Mouse (Mus musculus) brain, embryonic 14.5 days (tissue): Measurements from ENCODE around the gene Mtx3.

ENCODE experiments used
- CTCF ChIP-seq: fragments of 200-500 bp; IDR thresholded peaks from 2 replicates; pipeline ENCODE4 v1.5.1; 2012; ENCODE audit warnings: inconsistent platforms, mild to moderate bottlenecking, moderate library complexity, borderline replicate concordance; ENCODE audit not compliant: insufficient read depth, insufficient read length; ENCODE audit errors: extremely low read depth
- POLR2A ChIP-seq: fragments of 200-500 bp; IDR thresholded peaks from 2 replicates; pipeline ENCODE4 v1.6.1; 2012; ENCODE audit warnings: mild to moderate bottlenecking, inconsistent platforms, borderline replicate concordance; ENCODE audit not compliant: poor library complexity, insufficient read depth, insufficient read length, severe bottlenecking; ENCODE audit errors: extremely low read depth

DNA sequence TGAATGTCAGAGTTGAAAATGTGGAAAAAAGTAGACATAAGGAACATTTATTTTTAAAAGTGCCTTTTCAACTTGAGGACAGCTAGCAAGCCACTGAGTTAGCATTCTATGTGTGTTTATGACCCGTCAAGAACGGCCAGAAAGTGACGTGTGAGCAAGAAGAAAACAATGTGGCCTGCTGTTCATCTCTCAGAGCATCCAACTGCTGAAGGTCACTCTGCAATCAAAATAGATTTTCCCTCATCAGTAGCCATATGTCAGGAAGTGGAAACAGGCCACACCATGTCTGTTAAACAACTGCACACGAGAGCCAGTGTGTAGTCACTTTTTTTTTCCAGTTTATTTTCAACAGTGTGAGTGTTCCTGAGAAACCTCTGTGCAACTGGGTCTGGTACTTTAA lies 35.0 kb downstream of the Mtx3 start:
- TF ChIP-seq POLR2A = no peak
- TF ChIP-seq CTCF = no peak
